Mouse (Mus musculus): ENCODE data around the gene Rpl12. TPM values are rescaled to one million over a fixed set of nuclear protein-coding genes. Genes with fewer than 3 reads are reported as not detected.

The Rpl12 gene
- 100 to 1,000 TPM in 1 of 2 experiments, 10 to 100 TPM in 1; 97.3 to 116 TPM for total RNA-seq (2021)
- long read RNA-seq, transcript Rpl12-203 (7 exons, 1,242 nt), result major isoform, 18 of 21 reads
- long read RNA-seq, partial matches to known transcripts, result 1 of 21 reads
- long read RNA-seq, other reads (novel, unspliced or antisense), result 2 of 21 reads

DNA sequence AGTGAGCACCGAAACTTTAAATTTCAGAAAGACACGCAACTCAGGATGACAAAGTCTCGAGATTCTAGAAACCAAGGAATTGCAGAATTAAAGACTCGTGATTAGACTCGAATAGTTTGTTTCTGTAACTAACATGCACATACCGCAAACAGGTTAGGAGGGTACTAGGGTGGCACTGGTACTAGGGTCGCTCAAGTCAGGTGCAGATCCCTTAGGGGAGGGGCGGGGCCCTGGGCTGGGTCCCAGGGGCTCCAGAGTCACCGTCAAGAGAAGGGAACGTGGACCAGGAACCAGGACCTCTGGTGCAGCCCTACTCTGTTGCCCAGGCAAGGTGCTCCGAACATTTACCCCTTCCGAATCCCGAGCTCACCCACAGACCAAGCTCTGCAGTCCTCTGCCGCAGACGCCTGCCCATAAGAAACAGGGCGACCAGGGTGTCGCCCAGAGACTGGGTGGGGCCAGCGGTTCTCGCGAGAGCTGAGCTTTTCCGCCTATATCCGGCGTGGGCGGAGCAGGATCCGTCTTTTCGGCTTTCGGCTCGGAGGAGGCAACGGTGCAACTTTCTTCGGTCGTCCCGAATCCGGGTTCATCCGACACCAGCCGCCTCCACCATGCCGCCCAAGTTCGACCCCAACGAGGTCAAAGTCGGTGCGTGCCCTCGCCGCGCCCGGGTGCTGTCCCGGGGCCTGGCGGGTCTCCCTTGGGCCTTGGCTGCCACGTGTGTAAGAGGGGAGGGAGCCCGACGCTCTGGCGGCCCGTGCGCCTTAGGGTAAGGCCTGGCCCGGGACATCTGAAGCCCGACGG, at the start of gene Rpl12, which contains the start of gene Lrsam1:
TSS of gene Rpl12 (plus strand) at position 368 of the 804 bp plus-strand sequence.
TSS of gene Lrsam1 (minus strand) at position 423 of the 804 bp plus-strand sequence.
- DNase-seq (ENCODE audit: low spot score in 2 of 2), result peak; percentile 89 to 95

DNA sequence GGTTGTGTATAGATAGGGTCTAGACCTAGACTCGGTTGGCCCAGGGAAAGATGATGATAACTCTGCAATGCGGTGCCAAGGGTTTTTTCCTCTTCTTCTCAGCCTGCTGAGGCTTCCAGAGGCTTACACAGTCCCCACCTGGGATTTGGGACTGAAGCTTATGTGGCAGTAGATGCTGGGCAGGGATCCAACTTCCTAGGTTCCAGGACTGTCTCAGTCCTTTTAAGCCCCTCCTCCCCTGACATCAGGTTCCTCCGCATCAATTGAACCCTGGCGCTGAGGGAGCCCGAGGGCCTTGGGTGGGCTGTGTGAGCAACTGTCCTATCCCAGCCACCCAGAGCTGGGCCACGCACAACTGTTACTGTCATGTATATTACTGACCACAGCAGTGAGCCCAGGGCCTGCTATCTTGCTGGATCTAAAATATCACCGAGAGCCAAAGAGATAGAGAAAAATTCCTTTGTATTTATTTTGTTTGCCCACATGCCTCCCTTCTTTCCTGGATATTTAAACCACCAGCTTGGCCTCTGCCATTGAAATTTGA, 49.6 kb upstream of the Rpl12 start:
- no peak for DNase-seq (ENCODE audit: low spot score in 2 of 2)

DNA sequence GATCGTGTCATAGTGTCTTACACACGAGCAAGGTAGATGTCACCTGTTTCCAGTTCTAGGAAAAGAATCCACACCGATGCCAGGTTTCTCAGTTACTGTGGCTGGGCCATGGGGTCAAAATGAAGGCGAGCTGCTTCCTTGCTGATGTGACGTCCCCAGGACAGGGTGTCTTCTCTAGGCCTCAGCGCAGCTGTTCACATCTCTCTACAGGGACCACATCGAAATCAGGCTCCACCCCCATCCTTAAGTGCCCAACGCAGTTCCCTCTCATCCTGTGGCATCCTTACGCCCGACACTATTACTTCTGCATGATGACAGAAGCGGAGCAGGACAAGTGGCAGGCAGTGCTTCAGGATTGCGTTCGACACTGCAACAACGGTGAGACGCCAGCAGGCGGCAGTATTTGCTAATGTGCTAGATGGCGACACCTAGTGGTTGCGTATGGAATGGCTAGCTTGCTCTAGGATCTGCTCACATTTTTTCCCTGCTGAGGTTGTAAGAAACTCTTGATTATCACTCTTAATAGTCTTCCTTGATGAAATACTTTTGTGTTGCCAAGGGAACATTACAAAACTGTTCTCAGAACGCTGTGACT, 49.1 kb upstream of the Rpl12 start:
- DNase-seq (ENCODE audit: low spot score in 2 of 2), result peak; percentile 76 to 89

DNA sequence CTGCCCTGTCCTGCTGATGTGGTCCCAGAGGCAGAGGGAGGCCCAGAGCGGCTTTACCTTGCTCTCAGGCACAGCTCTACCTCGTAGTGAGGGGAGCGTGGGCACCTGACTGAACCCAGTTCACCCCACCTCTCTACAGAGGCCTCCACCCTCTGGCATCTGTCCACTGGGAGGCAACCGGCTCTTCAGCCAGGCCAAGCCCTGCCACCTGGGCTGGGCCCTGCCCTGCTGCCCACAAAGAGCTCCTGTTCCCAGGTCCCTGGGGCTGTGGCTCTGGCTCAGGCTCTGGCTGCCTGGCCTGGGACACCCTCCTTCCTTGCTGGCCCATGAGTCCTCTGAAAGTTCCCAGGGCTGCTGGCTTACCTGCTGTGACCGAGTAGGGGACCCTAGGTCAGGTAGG, 47.0 kb upstream of the Rpl12 start:
- DNase-seq (ENCODE audit: low spot score in 2 of 2), result no peak

DNA sequence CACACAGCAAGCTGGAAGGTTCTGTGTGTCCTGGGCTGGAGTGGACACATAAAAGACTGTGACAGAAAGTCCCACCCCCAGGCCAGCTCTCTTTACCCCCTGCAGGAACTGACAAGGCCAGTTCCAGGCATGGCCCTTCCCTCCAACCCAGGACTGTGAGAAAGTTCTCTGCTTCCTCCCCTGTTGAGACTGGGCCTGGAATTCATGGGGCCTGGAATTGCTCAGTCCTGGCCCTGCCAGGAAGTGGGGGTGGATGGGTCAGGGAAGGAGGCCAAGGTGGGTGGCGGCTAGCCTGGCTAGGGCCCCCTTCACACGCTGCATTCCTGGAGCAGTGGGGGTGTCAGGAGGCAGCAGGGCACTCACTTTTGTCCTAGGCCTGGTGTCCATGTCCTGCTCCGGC, 46.5 kb upstream of the Rpl12 start:
- no peak for DNase-seq (ENCODE audit: low spot score in 2 of 2)

- peak; percentile 60 to 74 for DNase-seq (ENCODE audit: low spot score in 2 of 2)
Observed at GRCm38 (mm10) chr2:32917526-32917925, 43.8 kb upstream of the Rpl12 start.

GRCm38 (mm10) chr2:32918391-32918790, 43.0 kb upstream of the Rpl12 start:
- DNase-seq (ENCODE audit: low spot score in 2 of 2), result no peak

- DNase-seq (ENCODE audit: low spot score in 2 of 2), result no peak
Observed at GRCm38 (mm10) chr2:32921235-32921634, 40.1 kb upstream of the Rpl12 start.

GRCm38 (mm10) chr2:32921801-32922380, 39.5 kb upstream of the Rpl12 start:
- no peak for DNase-seq (ENCODE audit: low spot score in 2 of 2)

- DNase-seq (ENCODE audit: low spot score in 2 of 2), result no peak
Observed at GRCm38 (mm10) chr2:32922564-32922963, 38.8 kb upstream of the Rpl12 start.

DNA sequence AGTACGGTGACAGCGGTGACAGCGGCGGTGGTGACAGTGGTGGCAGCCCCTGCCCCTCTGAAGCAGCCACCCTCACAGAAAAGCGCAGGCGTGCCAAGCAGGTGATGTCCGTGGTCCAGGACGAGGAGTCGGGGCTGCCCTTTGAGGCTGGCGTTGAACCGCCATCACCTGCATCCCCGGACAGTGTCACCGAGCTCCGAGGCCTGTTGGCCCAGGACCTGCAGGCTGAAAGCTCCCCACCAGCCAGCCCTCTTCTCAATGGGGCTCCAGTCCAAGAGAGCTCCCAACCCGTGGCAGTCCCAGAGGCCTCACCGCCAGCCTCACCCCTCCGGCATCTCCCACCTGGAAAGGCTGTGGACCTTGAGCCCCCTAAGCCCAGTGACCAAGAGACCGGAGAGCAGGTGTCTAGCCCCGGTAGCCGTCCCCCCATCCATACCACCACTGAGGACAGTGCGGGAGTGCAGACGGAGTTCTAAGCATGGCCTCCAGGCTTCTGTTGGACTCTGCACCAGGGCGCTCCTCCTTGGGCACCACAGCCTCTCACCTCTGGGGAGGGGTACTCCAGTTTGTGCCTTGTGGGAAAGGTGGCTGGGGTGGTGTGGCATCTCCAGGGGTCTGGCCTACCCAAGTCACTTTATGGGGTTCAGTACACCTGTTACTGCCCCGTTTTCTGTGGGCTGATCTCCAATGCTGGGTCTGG, 37.7 kb upstream of the Rpl12 start:
- DNase-seq (ENCODE audit: low spot score in 2 of 2), result no peak

DNA sequence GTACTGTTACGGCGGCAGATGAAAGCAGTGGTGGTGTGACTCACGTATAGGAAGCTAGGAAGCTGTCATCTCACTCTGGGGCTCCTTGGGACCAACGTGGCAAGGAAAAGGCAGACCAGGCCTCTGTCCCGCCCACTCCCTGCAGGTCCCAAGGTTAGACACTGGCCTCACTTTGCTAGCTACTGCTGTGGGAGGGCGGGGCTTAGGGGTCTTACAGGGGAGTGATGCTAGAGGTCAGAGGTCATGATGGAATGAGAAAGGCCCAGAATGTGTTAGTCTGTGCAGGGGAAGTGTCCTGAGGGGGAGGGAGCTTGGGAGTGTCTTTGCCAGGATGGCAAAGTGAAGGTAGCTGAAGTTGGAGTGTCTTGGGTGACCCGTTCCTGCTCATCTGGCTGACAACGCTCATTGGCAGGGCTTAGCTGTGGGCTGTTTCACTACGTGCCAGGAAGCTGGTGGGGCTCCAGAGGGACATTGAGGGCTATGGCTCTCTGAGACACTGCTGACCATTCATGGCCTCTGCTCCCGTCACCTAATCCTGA, 37.0 kb upstream of the Rpl12 start:
- no peak for DNase-seq (ENCODE audit: low spot score in 2 of 2)

GRCm38 (mm10) chr2:32926330-32927075, 34.9 kb upstream of the Rpl12 start:
- no peak for DNase-seq (ENCODE audit: low spot score in 2 of 2)

DNA sequence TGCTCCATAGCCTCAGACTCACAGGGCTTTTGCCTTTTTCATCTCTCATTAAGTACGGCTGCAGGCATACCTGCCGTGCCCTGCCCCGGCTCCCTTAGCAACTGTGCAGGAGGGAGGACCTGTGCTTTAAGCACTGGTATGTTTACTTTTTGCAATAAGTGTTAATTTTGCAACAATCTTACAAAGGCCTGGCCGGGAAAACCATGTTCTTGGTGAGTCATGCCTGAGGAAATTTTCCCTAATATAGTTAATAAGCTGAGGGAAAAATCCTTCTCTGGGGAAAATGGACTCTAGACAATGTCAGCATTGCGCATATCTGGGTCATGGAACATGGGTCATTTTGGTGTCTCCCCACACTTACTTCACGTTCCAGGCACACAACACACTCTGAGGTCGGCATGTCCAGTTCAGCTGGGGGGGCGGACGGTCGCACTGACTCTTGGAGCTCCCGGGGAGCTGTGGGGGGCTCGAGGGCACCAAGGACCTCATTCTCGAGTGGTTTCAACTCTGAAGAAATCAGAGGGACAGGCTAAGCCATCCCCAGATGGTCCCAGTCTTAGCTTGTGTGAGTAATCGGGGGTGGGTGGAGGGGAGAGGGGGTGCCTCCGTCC, 33.6 kb upstream of the Rpl12 start:
- DNase-seq (ENCODE audit: low spot score in 2 of 2), result no peak

GRCm38 (mm10) chr2:32928235-32928946, 33.0 kb upstream of the Rpl12 start:
- peak; percentile 65 to 77 for DNase-seq (ENCODE audit: low spot score in 2 of 2)

- no peak for DNase-seq (ENCODE audit: low spot score in 2 of 2)
Observed at GRCm38 (mm10) chr2:32928947-32929829, 32.2 kb upstream of the Rpl12 start.

- no peak for DNase-seq (ENCODE audit: low spot score in 2 of 2)
Observed at GRCm38 (mm10) chr2:32931730-32932129, 29.6 kb upstream of the Rpl12 start.

- DNase-seq (ENCODE audit: low spot score in 2 of 2), result no peak
Observed at GRCm38 (mm10) chr2:32938741-32939140, 22.6 kb upstream of the Rpl12 start.

Data from layer of hippocampus, adult 18-20 months (tissue).